Mouse (Mus musculus) G1E-ER4 (cell line): ENCODE data around the gene Itga2b. TPM values are rescaled to one million over a fixed set of nuclear protein-coding genes. Genes with fewer than 3 reads are reported as not detected.

Experiments used
- GATA1 ChIP-seq: IDR thresholded peaks from one replicate; pipeline ENCODE4 v1.8.0; 2012; ENCODE audit warnings: low read length, inconsistent platforms
- polyA plus RNA-seq: library from polyadenylated mRNA; stranded (reverse); fragments of >175 nt; gene quantifications from 2 replicates; pipeline ENCODE4 v1.2.3, GENCODE M21; 2012

Gene Itga2b
- polyA plus RNA-seq, 1 experiment = 18.0 TPM

DNA sequence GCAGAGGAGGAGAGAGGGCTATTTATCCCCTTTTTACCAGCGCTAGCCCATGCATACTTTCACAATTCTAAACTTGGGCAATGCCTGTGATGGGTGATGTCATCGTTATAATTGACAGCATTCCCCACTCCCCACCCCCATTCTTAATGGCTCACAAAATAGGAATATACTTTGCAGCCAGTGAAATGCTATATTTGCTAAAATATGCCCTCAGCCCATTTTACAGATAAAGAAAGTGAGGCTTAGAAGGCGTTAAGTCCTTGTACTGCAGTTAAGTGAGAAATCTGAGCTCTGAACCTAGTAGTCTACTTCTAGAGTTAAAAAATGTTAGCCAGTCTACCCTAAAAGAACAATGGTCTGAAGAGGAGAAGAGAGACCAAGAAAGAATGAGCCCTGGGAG is 25.6 kb downstream of the Itga2b start:
- TF ChIP-seq GATA1 = no peak

DNA sequence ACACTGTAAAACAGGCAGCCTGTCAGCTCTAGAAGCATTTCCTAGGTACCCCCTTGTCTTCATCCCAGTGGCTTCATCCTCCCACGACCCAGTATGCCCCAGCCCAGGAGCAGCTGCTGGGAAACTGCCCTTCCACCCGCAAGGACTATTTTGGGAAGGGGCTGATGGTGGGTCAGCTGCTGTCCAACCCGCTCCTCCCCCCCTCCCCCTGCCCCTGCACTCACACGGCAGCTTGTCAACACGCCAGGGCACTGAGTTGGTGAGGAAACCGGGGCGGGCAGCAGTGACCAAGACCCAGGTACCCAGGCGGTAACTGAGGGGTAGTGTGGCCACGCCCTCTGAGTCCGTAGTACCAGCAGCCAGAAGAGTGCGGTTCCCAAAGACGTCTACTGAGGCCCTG is 26.2 kb downstream of the Itga2b start:
- TF ChIP-seq GATA1 = no peak

DNA sequence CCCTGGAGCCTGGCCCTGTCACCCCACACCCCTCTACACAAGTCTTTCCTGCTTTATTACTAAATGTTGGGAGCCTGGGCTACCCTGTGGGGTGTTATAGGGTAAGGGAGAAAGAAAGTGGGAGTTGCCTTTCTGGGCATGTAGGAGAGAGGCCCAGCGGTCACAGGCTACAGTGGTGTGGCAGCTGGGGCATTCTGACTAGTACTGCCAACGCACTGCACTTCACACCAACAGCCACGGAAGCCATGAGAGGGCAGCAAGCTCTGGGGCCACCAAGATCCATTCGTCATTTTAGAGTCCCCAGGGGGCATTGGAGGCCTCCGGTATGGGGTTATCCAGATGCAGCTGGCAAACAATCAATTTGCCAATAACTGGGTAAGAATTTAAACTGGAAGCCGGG is 27.8 kb downstream of the Itga2b start:
- TF ChIP-seq GATA1 = no peak

DNA sequence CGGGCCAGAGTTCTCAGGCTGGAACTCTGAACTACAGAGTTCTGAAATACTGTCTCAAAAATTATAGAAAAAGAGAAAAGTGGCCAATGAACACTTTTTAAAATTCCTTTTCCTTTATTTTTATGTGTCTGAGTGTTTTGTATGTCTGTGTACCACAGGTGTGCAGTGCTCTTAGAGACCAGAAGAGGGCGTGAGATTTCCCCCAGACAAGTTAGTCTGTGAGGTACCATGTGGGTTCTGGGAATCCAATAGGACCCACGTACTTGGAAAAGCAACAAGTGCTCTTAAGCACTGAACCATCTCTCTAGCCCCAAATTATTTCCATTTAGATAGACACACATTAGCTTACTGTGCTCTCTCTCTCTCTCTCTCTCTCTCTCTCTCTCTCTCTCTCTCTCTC is 28.5 kb downstream of the Itga2b start:
- TF ChIP-seq GATA1 = no peak

DNA sequence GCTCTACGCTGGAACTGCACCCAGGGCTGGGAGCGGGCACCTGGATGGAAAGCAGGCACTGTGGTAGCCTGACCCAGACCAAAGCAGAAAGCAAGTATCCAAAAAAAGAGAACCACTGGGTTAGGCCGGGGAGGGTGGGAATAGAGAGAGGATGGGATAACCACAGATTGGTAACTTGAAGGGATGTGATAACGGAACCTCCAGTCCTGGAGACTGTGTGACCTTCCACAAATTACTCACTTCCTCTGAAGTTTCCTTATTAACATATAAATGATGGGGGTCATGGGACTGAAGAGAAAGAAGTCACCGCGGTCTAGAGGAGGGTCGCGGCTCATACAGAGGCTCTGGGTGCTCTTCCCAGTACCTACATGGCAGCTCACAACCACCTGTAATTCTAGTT is 29.7 kb downstream of the Itga2b start:
- no peak for TF ChIP-seq GATA1

DNA sequence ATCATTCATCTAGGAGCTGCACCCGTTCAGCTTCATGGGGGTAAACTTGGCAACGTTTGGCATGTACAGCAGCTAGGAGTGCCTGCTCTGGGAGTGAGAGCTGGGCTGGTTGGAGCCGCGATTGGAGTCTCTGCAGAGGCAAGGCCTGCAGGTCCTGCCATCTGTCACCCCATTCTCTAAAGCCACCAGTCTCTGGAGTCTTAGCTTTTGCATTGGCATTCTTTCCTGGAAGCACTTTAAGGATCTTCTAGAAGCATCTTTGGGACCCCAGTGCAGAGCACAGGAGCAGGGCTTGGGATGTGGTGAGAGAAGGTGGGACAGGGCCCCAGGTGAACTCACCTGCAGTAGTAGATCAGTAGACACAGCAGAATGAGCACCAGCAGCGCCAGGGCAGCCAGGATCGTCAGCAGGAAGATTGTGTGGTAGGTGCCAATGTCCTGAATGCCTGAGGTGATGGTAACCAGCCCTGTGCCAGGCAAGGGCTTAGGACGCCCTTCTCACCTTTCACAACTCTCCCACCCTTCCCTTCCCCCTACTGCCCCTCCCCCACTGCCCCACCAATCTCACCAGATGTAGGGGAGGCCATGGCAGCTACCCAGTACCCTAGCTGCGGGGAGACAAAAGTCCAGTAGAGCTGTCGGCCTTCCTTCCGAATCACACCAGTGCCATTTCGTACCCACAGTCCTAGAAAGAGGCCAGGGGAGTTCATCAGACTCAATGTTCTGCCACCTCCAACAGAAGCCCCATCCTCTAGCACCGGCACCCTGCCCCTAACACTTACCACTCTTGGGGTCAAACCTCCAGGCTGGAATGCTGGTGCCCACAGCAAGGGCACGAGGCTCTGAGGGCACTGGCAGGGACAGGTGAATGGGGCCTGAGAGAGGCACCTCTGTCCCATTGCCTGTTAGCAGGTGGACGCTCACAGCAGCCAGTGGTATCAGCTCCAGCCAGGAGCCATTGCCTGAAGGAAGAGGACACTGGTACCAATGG is 30.5 kb downstream of the Itga2b start:
- no peak for TF ChIP-seq GATA1

DNA sequence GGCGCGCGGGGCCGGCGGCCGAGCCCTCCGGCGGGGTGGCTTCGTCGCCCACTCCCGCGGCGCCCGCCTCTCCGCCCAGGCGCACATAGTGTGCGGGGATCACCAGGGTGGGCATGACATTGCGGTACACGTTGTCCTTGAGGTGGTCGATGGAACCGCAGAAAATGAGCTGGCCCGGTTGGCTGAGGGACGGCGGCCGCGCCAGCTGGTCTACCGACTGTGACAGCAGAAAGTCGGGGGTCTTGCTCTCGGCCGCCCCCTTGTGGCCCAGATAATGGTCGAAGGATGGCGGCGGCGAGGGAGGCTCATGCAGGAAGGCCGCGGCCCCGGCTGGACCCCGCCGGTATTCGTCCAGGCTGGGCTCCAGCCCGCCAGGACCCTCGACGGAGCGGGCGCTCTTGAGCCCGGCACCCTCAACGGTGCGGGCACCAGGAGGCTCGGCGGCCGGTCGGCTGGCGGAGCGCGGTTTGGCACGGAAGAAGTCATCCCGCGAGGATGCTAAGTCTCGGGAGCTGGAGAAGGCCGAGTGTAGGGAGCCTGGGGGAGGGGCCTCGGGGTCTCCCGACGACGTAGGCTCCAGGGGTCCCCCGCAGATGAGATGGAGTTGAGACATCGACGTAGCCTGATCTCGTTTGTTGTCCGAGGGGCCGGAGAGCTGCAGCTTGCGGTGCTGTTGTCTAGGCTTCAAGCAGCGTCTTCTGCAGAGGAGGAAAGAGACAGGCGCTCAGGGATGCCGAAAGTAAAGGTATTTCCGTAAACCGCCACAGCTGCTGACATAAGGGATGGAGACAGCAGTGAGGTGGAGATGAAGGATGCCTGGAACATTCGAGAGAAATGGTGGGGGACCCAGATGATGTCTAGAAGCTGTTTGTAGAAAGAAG is 31.5 kb downstream of the Itga2b start:
- TF ChIP-seq GATA1 = no peak

DNA sequence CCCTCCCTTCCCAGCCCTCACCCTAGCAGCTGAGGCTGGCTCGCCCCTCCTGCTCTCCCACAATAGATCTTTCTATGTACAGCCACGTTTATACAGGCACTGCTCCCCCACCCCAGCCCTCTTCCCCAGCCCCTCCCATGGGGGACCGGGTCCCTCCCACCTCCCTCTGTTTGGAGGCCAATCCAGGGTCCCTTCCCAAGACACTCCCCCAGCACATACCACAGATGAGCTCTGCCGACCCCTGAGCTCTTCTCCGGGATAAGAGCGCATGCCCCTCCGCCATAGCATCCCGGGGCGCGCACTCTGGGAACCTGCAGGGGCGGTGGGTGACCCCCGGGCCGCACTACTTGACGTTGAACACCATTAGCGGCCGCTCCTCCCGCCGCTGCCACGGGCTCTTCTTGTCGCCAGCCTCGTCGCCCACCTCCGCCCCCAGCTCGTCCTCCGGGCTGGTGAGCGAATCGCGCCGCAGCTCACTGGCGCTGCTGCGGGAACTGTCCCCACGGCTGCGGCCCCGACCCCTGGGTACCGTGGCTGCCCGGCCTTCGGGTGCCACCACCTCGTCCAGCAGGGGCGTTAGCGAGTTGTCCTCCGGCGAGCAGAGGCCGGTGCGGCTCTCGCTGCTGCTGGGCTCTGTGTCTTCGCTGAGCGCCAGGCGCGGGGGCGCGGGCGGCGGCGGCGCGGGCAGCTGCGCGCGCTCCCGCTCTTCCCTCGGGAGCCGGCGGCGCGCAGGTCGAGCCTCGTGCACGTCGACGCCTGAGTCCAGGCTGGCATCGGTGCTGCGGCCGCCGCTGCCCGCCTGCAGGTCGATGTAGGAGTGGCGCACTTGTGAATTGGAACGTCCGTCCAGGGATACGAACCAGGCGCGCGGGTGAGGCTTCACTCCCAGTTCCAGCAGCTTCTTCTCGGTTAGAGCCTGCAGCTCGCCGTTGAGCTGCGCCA is 32.5 kb downstream of the Itga2b start:
- no peak for TF ChIP-seq GATA1

DNA sequence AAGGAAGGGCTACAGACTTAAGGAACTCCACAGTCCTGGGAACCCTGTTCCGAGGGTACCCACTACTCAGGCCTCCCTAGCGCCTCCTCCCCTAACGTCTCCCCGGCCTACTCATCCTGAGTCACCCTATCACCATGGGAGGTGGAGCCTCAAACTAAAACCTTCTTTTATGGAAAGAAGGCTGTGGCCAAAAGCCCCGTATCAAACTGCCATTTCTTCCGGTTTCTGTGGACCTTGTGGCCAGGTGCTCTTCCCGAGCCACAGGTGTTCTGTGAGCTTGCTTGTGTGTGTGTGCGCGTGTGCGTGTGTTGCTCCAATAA is 33.5 kb downstream of the Itga2b start:
- TF ChIP-seq GATA1 = no peak

DNA sequence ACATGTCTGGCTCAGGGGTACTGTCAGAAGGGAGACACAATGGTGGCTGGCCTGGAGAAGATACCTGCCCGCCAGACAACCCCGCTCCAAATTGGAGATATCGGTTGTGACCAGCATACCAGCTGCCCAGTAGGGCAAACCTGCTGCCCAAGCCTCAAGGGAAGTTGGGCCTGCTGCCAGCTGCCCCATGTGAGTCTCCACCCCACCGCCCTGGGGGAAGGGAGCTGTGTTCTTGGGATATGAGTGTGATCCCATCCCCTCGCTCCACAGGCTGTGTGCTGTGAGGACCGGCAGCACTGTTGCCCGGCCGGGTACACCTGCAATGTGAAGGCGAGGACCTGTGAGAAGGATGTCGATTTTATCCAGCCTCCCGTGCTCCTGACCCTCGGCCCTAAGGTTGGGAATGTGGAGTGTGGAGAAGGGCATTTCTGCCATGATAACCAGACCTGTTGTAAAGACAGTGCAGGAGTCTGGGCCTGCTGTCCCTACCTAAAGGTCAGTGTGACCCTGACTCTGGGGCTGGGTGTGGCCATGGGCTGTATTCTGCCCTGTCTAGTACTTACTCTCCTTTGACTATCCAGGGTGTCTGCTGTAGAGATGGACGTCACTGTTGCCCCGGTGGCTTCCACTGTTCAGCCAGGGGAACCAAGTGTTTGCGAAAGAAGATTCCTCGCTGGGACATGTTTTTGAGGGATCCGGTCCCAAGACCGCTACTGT is 34.0 kb downstream of the Itga2b start:
- no peak for TF ChIP-seq GATA1

DNA sequence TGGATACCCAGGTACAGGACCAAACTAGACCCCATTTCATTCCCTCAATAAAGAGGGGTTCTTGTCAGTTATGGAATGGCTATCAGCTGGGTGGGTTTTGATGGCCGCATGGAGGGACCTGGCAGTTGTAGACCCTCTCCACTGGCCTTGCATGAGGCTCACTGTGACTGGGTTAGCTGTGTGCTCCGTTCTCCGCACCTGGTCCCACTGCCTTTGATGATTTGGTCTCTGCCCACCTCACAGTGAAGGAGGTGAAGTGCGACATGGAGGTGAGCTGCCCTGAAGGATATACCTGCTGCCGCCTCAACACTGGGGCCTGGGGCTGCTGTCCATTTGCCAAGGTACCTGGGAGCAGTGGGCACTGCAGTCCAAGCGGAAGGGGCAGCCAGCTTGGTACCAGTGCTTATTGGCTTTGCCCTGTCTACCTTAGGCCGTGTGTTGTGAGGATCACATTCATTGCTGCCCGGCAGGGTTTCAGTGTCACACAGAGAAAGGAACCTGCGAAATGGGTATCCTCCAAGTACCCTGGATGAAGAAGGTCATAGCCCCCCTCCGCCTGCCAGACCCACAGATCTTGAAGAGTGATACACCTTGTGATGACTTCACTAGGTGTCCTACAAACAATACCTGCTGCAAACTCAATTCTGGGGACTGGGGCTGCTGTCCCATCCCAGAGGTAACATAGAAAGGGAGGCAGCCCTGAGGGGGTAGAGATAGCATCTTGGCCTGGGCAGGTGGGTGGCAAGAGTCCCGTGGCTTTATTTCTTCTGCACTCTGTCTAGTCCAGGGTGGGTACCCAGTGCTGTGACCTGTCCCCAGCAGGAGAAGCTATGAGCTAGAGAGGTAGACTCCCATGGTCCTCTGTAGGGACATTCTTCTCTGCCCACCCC is 34.9 kb downstream of the Itga2b start:
- no peak for TF ChIP-seq GATA1

DNA sequence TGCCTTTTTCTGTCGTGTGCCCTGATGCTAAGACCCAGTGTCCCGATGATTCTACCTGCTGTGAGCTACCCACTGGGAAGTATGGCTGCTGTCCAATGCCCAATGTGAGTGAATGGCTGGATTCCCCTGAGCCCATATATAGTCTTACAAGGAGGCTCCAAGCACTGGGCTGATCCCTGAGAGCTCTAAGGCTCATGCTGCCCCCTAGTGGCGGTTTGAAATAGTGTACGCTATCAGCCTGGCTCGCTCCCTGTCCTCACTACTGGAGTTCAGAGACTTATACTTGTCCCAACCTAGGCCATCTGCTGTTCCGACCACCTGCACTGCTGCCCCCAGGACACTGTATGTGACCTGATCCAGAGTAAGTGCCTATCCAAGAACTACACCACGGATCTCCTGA is 35.5 kb downstream of the Itga2b start:
- TF ChIP-seq GATA1 = no peak

DNA sequence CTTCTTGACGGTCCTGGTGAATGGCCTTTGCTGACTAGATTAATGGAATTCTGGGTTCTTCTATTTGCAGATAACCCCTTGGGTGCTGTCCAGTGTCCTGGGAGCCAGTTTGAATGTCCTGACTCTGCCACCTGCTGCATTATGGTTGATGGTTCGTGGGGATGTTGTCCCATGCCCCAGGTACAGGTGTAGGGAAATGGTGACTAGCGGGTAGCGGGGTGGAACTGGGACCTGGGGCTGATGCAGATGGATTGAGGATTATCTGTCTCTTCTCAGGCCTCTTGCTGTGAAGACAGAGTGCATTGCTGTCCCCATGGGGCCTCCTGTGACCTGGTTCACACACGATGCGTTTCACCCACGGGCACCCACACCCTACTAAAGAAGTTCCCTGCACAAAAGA is 36.1 kb downstream of the Itga2b start:
- TF ChIP-seq GATA1 = no peak

DNA sequence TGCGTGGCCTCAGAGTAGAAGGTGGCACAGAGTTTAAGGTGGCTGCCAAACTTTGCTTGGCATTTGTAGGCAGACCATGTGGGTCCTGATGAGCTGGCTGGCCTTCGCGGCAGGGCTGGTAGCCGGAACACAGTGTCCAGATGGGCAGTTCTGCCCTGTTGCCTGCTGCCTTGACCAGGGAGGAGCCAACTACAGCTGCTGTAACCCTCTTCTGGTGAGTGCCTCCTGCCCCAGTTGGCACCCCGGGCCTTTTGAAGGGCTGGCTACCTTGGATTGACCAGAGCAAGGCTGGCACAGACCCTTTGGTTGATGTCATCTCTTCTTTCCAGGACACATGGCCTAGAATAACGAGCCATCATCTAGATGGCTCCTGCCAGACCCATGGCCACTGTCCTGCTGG is 37.0 kb downstream of the Itga2b start:
- TF ChIP-seq GATA1 = no peak
